Mouse (Mus musculus) liver, adult 2 months (tissue): ENCODE data around the gene Rps9.

Experiments
- CTCF ChIP-seq: fragments of 200-500 bp; IDR thresholded peaks from 2 replicates; pipeline ENCODE4 v1.5.1; 2011; ENCODE audit warnings: low read depth, low read length, control low read depth
- POLR2A ChIP-seq: fragments of 200-500 bp; IDR thresholded peaks from 2 replicates; pipeline ENCODE4 v1.6.1; 2011; ENCODE audit warnings: low read length, control low read depth; ENCODE audit not compliant: insufficient read depth; ENCODE audit errors: extremely low read depth

GRCm38 (mm10) chr7:3675228-3675548 lies 28.6 kb upstream of the Rps9 start:
- TF ChIP-seq CTCF: no peak
- TF ChIP-seq POLR2A: no peak
